Mouse (Mus musculus) sigmoid colon, adult 10 weeks (tissue): ENCODE results near the gene Zscan4c. TPM values are rescaled to one million over a fixed set of nuclear protein-coding genes. Genes with fewer than 3 reads are reported as not detected.

Source experiments
- polyA plus RNA-seq: library from polyadenylated mRNA; stranded (reverse); fragments of 350-450 nt; fragmentation: Illumina TruSeq; extraction: RNeasy Lipid Tissue Mini Kit (QIAGEN cat#74804); gene quantifications from one replicate; pipeline ENCODE4 v1.2.3, GENCODE M21; 2014; ENCODE audit warnings: low read depth, low replicate concordance

The Zscan4c gene
- polyA plus RNA-seq = not detected

GRCm38 (mm10) chr7:11005445-11005844 lies at the start of gene Zscan4c:
Zscan4c (plus strand) TSS chr7:11005745.

Other genes starting within 250 kb of the Zscan4c start
- gene Zscan4b, start 100.7 kb upstream of the Zscan4c start, polyA plus RNA-seq = not detected
- not detected for gene Zscan4-ps1, start 63.9 kb downstream of the Zscan4c start, polyA plus RNA-seq
- not detected for gene Zscan4d, start 160.4 kb downstream of the Zscan4c start, polyA plus RNA-seq